Comparison of ENCODE assay signal across 19 mouse cellular contexts in genomic region chr3:96683496-96683895, GRCm38 (mm10).
"Had no signal": no experiment of that assay in that cellular context is flagged by ENCODE, and none has a peak within 500 bp of the region (broad histone marks: within the 10 kb centered on the region; RNA-seq: fewer than 3 reads in every experiment).

No protein-coding gene starts in this region.

- H3K4me2 ChIP-seq: hindbrain, embryonic 13.5 days; hindbrain, embryonic 15.5 days; kidney, embryonic 15.5 days; liver, embryonic 12.5 days had no signal

- H3K36me3 ChIP-seq: heart, embryonic 10.5 days; heart, embryonic 12.5 days; hindbrain, embryonic 13.5 days; hindbrain, embryonic 15.5 days; kidney, embryonic 15.5 days; liver, embryonic 12.5 days had no signal

- H3K4me3 ChIP-seq: heart, embryonic 12.5 days; hindbrain, embryonic 13.5 days; hindbrain, embryonic 15.5 days; kidney, embryonic 15.5 days; left cerebral cortex, adult 2 months; liver, embryonic 12.5 days had no signal

- H3K9ac ChIP-seq: heart, embryonic 12.5 days; hindbrain, embryonic 13.5 days; hindbrain, embryonic 15.5 days; kidney, embryonic 15.5 days; liver, embryonic 12.5 days; liver, embryonic 14.5 days had no signal

- DNase-seq: gastrocnemius, postnatal 36 days; kidney, adult 11 months; kidney, adult 2 months; kidney, adult 9 months; kidney, postnatal 14 days; kidney, postnatal 36 days; layer of hippocampus, adult 9-11 months; lung, adult 18-20 months had no signal

- ATAC-seq: hindbrain, postnatal 0 days; intestine, embryonic 16.5 days; liver, embryonic 12.5 days had no signal

- H3K27ac ChIP-seq: heart, embryonic 10.5 days; hindbrain, embryonic 13.5 days; hindbrain, embryonic 15.5 days; hindbrain, postnatal 0 days; kidney, embryonic 15.5 days; kidney, postnatal 0 days; left cerebral cortex, adult 2 months; liver, embryonic 12.5 days; liver, embryonic 14.5 days had no signal

- H3K9me3 ChIP-seq: heart, embryonic 10.5 days; heart, embryonic 12.5 days; hindbrain, embryonic 13.5 days; hindbrain, embryonic 15.5 days; kidney, embryonic 15.5 days; liver, embryonic 12.5 days had no signal
